Mouse (Mus musculus) right cerebral cortex, postnatal 10 days (tissue): Measurements from ENCODE around the gene Dgkz.

Experiments used
- DNase-seq, 2 experiments: peaks; one replicate each; pipeline ENCODE4 v3.0.0; 2021; ENCODE audit warnings: low spot score in 2 of 2

The Dgkz gene

DNA sequence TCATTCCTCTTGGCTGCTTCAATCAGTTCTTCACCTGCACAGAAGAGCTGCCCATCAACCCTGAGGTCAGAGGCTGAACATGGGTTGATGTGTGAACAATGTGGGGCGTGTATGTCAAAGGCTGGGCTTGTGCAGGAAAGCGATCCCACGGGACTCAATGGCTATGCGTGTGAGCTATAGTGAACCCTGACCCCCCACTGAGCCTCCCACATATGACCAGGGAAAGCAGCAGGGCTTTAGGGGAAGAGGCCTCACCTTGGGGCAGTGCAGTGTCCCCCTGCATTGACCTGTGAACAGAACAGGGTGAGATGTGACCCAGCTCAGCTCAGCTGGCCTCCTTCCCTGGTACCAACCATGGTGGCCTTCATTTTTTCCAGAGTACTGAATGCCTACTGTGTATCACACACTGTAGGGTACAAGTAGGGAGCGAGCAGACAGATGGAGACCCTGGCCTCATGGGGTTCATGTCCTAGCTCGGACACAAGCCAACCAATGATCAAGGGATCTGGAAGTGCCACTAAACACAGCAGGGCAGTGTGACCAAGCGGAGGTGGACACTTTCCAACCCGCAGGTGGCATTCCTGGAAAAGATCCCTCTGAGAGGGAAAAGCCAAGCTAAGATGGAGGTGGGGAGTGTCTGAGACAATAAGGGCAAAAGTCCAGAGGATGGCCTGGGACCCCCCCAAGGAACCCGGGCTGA, 40.7 kb downstream of the Dgkz start:
- DNase-seq, result peak in 1 of 2 experiments; percentile 26

GRCm38 (mm10) chr2:91934016-91934415, 41.6 kb downstream of the Dgkz start:
- peak in 1 of 2 experiments; percentile 23 for DNase-seq

DNA sequence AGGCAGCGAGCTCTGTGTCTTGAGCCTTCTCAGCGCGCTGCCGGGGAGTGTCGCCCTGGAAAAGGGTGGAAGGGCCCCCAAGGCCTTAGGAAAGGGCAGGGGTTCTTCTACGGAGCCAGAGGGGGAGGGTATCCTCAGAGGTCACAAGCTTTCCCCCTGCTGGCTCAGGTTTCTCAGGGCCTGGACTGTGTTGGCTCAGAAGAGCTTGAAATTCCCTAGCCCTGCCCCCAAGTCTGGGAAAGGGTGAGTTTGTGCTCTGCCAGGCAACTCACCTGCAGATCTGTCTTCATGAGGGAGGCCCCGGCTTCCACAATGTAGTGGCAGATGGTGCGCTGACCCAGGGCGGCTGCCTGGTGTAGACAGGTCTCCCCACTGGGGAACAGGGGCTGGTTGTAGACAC, 42.2 kb downstream of the Dgkz start:
- peak in 1 of 2 experiments; percentile 25 for DNase-seq

DNA sequence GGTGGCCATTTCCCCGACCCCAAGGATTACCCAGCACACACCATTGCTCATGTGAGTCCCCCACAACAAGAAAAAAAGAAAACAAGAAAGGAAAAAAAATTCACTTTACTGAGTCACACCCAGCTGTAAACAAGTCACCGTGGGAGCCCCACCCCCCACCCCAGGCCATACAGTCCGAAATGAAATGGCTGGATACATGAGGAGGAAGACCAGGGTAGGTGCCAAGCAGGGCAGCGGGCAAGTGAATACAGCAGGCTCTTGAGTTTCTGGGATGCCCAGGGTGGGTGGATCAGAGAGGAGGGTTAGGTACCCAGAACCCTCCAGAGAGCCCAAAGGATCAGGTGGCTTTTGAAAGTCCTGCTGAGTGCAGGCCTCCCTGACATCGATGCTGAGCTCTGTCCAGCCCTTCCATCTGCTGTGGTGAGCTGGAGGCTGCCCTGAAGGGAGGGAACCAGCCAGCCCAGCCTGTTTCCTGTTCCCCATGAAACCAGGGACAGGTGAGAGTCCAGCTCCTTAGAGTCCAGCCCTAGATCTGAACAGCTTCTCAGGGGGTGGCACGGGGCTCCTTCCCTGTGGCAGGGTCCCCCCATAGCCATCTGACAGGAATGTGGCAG, 42.8 kb downstream of the Dgkz start:
- peak; percentile 25 to 40 for DNase-seq

DNA sequence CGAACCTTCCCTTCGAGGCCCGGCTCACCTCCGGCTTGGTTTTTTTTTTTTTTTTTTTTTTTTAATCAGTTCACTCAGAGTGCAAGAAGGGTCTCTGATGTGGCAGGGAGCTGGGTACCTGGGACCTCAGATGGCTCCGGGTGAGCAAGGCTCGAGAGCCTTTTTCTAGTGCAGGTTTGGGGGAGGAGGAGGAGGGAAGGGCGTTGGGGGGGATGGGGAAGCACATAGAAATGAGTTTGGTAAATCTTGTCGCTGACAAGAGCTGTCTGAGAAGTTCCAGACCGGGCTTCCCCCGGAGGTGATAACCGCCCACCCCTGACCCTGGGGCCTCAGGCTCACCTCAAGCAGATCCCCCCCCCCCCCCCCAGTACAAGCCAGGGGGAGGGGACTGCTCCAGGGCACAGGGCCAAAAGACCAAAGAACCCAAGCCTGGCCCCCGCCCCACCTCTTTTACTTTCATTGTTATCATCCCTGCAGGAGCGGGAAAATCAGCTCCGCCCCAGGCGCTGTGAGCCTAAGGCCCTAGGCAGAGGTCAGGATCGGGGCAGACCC, 43.4 kb downstream of the Dgkz start, which contains the start of gene Mdk:
Mdk (minus strand) TSS at position 138 of the 552 bp plus-strand sequence.
- DNase-seq, result peak; percentile 34 to 41

- peak; percentile 62 to 68 for DNase-seq
Observed at GRCm38 (mm10) chr2:91931328-91932159, 44.1 kb downstream of the Dgkz start.

GRCm38 (mm10) chr2:91930761-91931291, 44.8 kb downstream of the Dgkz start:
- DNase-seq, result peak; percentile 36 to 50

DNA sequence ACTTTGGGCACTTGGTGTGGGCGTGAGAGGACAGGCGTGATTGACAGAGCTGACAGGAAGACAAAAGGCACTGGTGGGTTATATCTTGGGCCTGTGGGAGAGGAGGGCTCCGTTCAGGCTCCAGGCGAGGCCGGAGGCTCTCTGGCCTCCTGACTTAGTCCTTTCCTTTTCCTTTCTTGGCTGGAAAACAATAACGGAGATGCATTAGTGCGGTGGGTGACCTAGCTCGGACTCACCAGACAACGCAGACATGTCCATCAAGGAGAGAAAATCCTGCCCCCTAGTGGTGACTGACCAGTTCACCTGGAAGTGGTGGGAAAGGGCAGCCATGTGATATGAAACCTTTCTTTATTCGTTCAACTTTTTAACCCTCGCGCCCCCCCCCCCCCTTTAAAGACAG, 45.7 kb downstream of the Dgkz start:
- DNase-seq, result peak; percentile 66 to 68

GRCm38 (mm10) chr2:91929455-91929854, 46.2 kb downstream of the Dgkz start:
- DNase-seq, result no peak

- DNase-seq, result peak; percentile 37 to 65
Observed at GRCm38 (mm10) chr2:91928534-91929350, 46.9 kb downstream of the Dgkz start.

DNA sequence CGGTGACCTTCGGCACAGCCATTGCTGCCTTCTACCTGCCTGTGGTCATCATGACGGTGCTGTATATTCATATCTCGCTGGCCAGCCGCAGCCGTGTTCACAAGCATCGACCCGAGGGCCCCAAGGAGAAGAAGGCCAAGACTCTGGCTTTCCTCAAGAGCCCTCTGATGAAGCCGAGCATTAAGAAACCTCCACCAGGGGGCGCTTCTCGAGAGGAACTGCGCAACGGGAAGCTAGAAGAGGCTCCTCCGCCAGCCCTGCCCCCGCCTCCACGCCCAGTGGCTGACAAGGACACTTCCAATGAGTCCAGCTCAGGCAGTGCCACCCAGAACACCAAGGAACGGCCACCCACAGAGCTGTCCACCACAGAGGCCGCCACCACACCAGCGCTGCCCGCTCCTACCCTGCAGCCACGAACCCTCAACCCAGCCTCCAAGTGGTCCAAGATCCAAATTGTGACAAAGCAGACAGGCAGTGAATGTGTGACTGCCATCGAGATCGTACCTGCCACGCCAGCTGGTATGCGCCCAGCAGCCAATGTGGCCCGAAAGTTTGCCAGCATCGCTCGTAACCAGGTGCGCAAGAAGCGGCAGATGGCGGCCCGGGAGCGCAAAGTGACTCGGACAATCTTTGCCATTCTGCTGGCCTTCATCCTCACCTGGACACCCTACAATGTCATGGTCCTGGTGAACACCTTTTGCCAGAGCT, 47.7 kb downstream of the Dgkz start:
- DNase-seq, result peak; percentile 80 to 85

- DNase-seq, result no peak
Observed at GRCm38 (mm10) chr2:91926949-91927348, 48.7 kb downstream of the Dgkz start, which contains the start of gene Chrm4. Chrm4 (plus strand) TSS chr2:91927249.

DNA sequence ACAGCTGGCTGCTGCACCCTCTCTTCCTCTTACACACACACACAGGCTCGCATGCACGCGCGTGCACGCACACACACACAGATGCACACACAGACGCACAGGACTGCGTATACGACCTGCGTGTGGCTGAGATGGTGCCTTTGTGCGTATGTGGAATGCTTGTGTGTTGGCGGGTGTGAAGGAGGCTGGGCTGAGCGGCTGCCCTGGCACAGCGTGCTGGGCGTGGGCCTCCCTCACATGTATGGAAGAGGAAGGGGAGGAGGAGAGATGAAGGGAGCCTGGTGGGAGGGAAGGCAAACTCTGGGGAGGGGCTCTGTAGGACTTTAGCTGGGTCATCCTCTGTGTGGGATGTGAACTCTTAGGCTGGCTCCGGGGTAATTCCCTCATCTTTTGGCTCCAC, 50.2 kb downstream of the Dgkz start:
- DNase-seq, result peak; percentile 54 to 70

GRCm38 (mm10) chr2:91924726-91925125, 50.9 kb downstream of the Dgkz start:
- no peak for DNase-seq

GRCm38 (mm10) chr2:91923415-91924337, 52.0 kb downstream of the Dgkz start:
- peak; percentile 85 to 87 for DNase-seq

GRCm38 (mm10) chr2:91922586-91923414, 52.9 kb downstream of the Dgkz start:
- DNase-seq, result peak; percentile 58

GRCm38 (mm10) chr2:91921790-91922570, 53.7 kb downstream of the Dgkz start:
- peak; percentile 91 for DNase-seq
